Mouse (Mus musculus): ENCODE data around the gene Noto. TPM values are rescaled to one million over a fixed set of nuclear protein-coding genes. Genes with fewer than 3 reads are reported as not detected.
"Not testable (repeated sequence)": the region's sequence is repeated elsewhere in the genome, so short reads cannot be mapped to it uniquely, and the experiment has no call there.

Noto gene
- polyA plus RNA-seq, 1 experiment from 2014 or later: not detected

- WGBS (ENCODE audit: insufficient replicate concordance): 0% methylated on average over 39 of the region's 39 CpGs
- Histone ChIP-seq H3K4me3 (replicated peaks) (peak within 1 kb of the TSS; percentile 83), H3K4me1 (replicated peaks) (peaks cover 31% of the 10 kb centered on the region), H3K27ac (peak within 1 kb of the TSS; percentile 16; the same call in 1 of the 2 replicates), H3K9me3 (replicated peaks) (no peaks in the 10 kb centered on the region), H3K36me3 (no peaks in the 10 kb centered on the region), H3K4me2 (peak within 1 kb of the TSS; percentile 92), H3K27me3 (peaks cover 16% of the 10 kb centered on the region), H3K9ac (peak within 1 kb of the TSS; percentile 79)
- DNase-seq (peak; percentile 86), ATAC-seq (ENCODE audit: low read depth) (peak; percentile 87)
Measured at GRCm38 (mm10) chr6:85431842-85432431, 8.3 kb downstream of the Noto start, which contains the start of gene Smyd5. TSS of gene Smyd5 (plus strand) at chr6:85431989.

- Histone ChIP-seq H3K36me3 (peaks cover 12% of the 10 kb centered on the region), H3K4me1 (replicated peaks) (peaks cover 31% of the 10 kb centered on the region), H3K4me2 (peak overlapping the region; percentile 92; the same call in 1 of the 2 replicates), H3K27me3 (peaks cover 5% of the 10 kb centered on the region; the same call in 1 of the 2 replicates), H3K9ac (no peak overlapping the region; the same call in 1 of the 2 replicates), H3K9me3 (replicated peaks) (no peaks in the 10 kb centered on the region), H3K27ac (0 out of 2 replicates have a peak overlapping the region, but pooled peaks have one; percentile 25), H3K4me3 (replicated peaks) (no peak overlapping the region)
- ATAC-seq (ENCODE audit: low read depth) (no peak), DNase-seq (no peak)
- WGBS (ENCODE audit: insufficient replicate concordance): 49% methylated on average over 5 of the region's 5 CpGs
Measured at GRCm38 (mm10) chr6:85433865-85434264, 10.2 kb downstream of the Noto start.

- H3K4me2 ChIP-seq: no peak overlapping the region
- no peak overlapping the region for H3K27ac ChIP-seq
- no peak for DNase-seq
- H3K36me3 ChIP-seq: peaks cover 35% of the 10 kb centered on the region
- H3K9ac ChIP-seq: no peak overlapping the region
- no peak overlapping the region for H3K4me3 ChIP-seq (replicated peaks)
- no peaks in the 10 kb centered on the region for H3K27me3 ChIP-seq
- 59% methylated on average over 1 of the region's 1 CpGs for WGBS (ENCODE audit: insufficient replicate concordance)
- peaks cover 31% of the 10 kb centered on the region for H3K4me1 ChIP-seq (replicated peaks)
- no peak for ATAC-seq (ENCODE audit: low read depth)
- no peaks in the 10 kb centered on the region for H3K9me3 ChIP-seq (replicated peaks)
Measured at GRCm38 (mm10) chr6:85436204-85436603, 12.5 kb downstream of the Noto start.

GRCm38 (mm10) chr6:85436631-85437030, 12.9 kb downstream of the Noto start:
- Histone ChIP-seq H3K27me3 (no peaks in the 10 kb centered on the region), H3K9me3 (replicated peaks) (no peaks in the 10 kb centered on the region), H3K9ac (no peak overlapping the region), H3K4me2 (no peak overlapping the region), H3K27ac (no peak overlapping the region), H3K4me3 (replicated peaks) (no peak overlapping the region), H3K36me3 (peaks cover 40% of the 10 kb centered on the region), H3K4me1 (replicated peaks) (peaks cover 27% of the 10 kb centered on the region)
- DNase-seq (no peak), ATAC-seq (ENCODE audit: low read depth) (no peak)
- 80% methylated on average over 5 of the region's 6 CpGs for WGBS (ENCODE audit: insufficient replicate concordance)

- H3K36me3 ChIP-seq: peaks cover 83% of the 10 kb centered on the region
Measured at GRCm38 (mm10) chr6:85441142-85441541, 17.5 kb downstream of the Noto start.

GRCm38 (mm10) chr6:85443488-85444233, 20.0 kb downstream of the Noto start:
- DNase-seq (no peak), ATAC-seq (ENCODE audit: low read depth) (no peak)
- Histone ChIP-seq H3K4me2 (no peak overlapping the region), H3K27me3 (no peaks in the 10 kb centered on the region), H3K4me3 (replicated peaks) (no peak overlapping the region), H3K9ac (no peak overlapping the region), H3K36me3 (peaks cover 90% of the 10 kb centered on the region), H3K4me1 (replicated peaks) (no peaks in the 10 kb centered on the region), H3K27ac (no peak overlapping the region), H3K9me3 (replicated peaks) (no peaks in the 10 kb centered on the region)
- 75% methylated on average over 3 of the region's 3 CpGs for WGBS (ENCODE audit: insufficient replicate concordance)

More at GRCm38 (mm10) chr6:85441142-85441541, 17.5 kb downstream of the Noto start:
- ATAC-seq (ENCODE audit: low read depth) (no peak), DNase-seq (no peak)
- no peaks in the 10 kb centered on the region for H3K9me3 ChIP-seq (replicated peaks)
- WGBS (ENCODE audit: insufficient replicate concordance): 74% methylated on average over 4 of the region's 4 CpGs
- H3K4me3 ChIP-seq (replicated peaks): no peak overlapping the region
- H3K4me1 ChIP-seq (replicated peaks): no peaks in the 10 kb centered on the region
- H3K27me3 ChIP-seq: no peaks in the 10 kb centered on the region
- no peak overlapping the region for H3K4me2 ChIP-seq
- H3K27ac ChIP-seq: no peak overlapping the region
- H3K9ac ChIP-seq: no peak overlapping the region

- ATAC-seq (ENCODE audit: low read depth) (no peak), DNase-seq (no peak)
- Histone ChIP-seq H3K27me3 (no peaks in the 10 kb centered on the region), H3K4me3 (replicated peaks) (no peak overlapping the region), H3K4me2 (no peak overlapping the region), H3K27ac (no peak overlapping the region), H3K4me1 (replicated peaks) (0 out of 2 replicates have a peak, but pooled peaks cover under 1% of the 10 kb centered on the region), H3K9ac (no peak overlapping the region), H3K9me3 (replicated peaks) (no peaks in the 10 kb centered on the region), H3K36me3 (peaks cover 85% of the 10 kb centered on the region)
- 75% methylated on average over 8 of the region's 8 CpGs for WGBS (ENCODE audit: insufficient replicate concordance)
Measured at GRCm38 (mm10) chr6:85444266-85444965, 20.7 kb downstream of the Noto start.

- H3K27me3 ChIP-seq: no peaks in the 10 kb centered on the region
- H3K36me3 ChIP-seq: peaks cover 76% of the 10 kb centered on the region
- WGBS (ENCODE audit: insufficient replicate concordance): 80% methylated on average over 5 of the region's 5 CpGs
- no peak overlapping the region for H3K4me2 ChIP-seq
- ATAC-seq (ENCODE audit: low read depth) (no peak), DNase-seq (no peak)
- no peak overlapping the region for H3K27ac ChIP-seq
- H3K4me1 ChIP-seq (replicated peaks): peaks cover 9% of the 10 kb centered on the region
- no peak overlapping the region for H3K9ac ChIP-seq
- H3K4me3 ChIP-seq (replicated peaks): no peak overlapping the region
- no peaks in the 10 kb centered on the region for H3K9me3 ChIP-seq (replicated peaks)
Measured at GRCm38 (mm10) chr6:85445286-85445685, 21.6 kb downstream of the Noto start.

GRCm38 (mm10) chr6:85447351-85447750, 23.7 kb downstream of the Noto start:
- no peaks in the 10 kb centered on the region for H3K27me3 ChIP-seq
- peaks cover 56% of the 10 kb centered on the region for H3K36me3 ChIP-seq
- WGBS (ENCODE audit: insufficient replicate concordance): 79% methylated on average over 6 of the region's 6 CpGs
- H3K4me2 ChIP-seq: no peak overlapping the region
- peaks cover 15% of the 10 kb centered on the region for H3K4me1 ChIP-seq (replicated peaks)
- no peaks in the 10 kb centered on the region for H3K9me3 ChIP-seq (replicated peaks)
- no peak for DNase-seq
- H3K4me3 ChIP-seq (replicated peaks): no peak overlapping the region
- H3K9ac ChIP-seq: no peak overlapping the region
- H3K27ac ChIP-seq: no peak overlapping the region
- no peak for ATAC-seq (ENCODE audit: low read depth)

- peak overlapping the region; percentile 85 for H3K27ac ChIP-seq
Measured at GRCm38 (mm10) chr6:85450140-85450539, 26.5 kb downstream of the Noto start.

More at GRCm38 (mm10) chr6:85450140-85450539, 26.5 kb downstream of the Noto start:
- not testable (repeated sequence) for DNase-seq; H3K27me3 ChIP-seq; ATAC-seq (ENCODE audit: low read depth); H3K9me3 ChIP-seq (replicated peaks)
- Histone ChIP-seq H3K4me1 (replicated peaks) (peaks cover 42% of the 10 kb centered on the region), H3K36me3 (peaks cover 33% of the 10 kb centered on the region), H3K9ac (peak overlapping the region; percentile 89), H3K4me3 (replicated peaks) (peak overlapping the region; percentile 90), H3K4me2 (peak overlapping the region; percentile 97)
- WGBS (ENCODE audit: insufficient replicate concordance): 34% methylated on average over 1 of the region's 1 CpGs
